In genomic region chr13:110127613-110128258, GRCm38 (mm10) we compare ENCODE assay signal across 17 mouse cellular contexts.
A peak's percentile ranks its signal among the peaks of the same experiment; 100 is the strongest.
DNase-seq lines count a peak whose midpoint lies in the region; ATAC-seq lines count a peak whose summit lies in the region.
"Had no signal": no experiment of that assay in that cellular context is flagged by ENCODE, and none has a peak within 500 bp of the region (broad histone marks: within the 10 kb centered on the region; RNA-seq: fewer than 3 reads in every experiment).

No protein-coding gene starts in this region.

- no peaks in the 10 kb centered on the region for H3K27me3 ChIP-seq in forebrain, embryonic 12.5 days
- no peaks in the 10 kb centered on the region for H3K27me3 ChIP-seq in forebrain, embryonic 11.5 days (ENCODE audit: control insufficient read depth, insufficient read depth, low read length)
- H3K27me3 ChIP-seq in midbrain, embryonic 13.5 days: no peaks in the 10 kb centered on the region
- no peaks in the 10 kb centered on the region for H3K27me3 ChIP-seq in midbrain, embryonic 11.5 days (ENCODE audit: control insufficient read depth, insufficient read depth, low read length)
- H3K27me3 ChIP-seq in neural tube, embryonic 13.5 days: no peaks in the 10 kb centered on the region
- H3K27me3 ChIP-seq: embryonic facial prominence, embryonic 13.5 days; liver, embryonic 15.5 days had no signal

- H3K4me1 ChIP-seq in forebrain, embryonic 12.5 days: no peaks in the 10 kb centered on the region
- no peaks in the 10 kb centered on the region for H3K4me1 ChIP-seq in forebrain, embryonic 11.5 days (replicated peaks; ENCODE audit: control insufficient read depth, insufficient read depth, low read length)
- peaks cover 19% of the 10 kb centered on the region for H3K4me1 ChIP-seq in midbrain, embryonic 13.5 days (replicated peaks)
- no peaks in the 10 kb centered on the region for H3K4me1 ChIP-seq in midbrain, embryonic 11.5 days (ENCODE audit: control insufficient read depth, insufficient read depth, low read length)
- peaks cover 19% of the 10 kb centered on the region for H3K4me1 ChIP-seq in neural tube, embryonic 13.5 days (replicated peaks)
- H3K4me1 ChIP-seq: liver, embryonic 15.5 days had no signal

- H3K4me3 ChIP-seq in forebrain, embryonic 12.5 days (replicated peaks): no peak overlapping the region
- H3K4me3 ChIP-seq in forebrain, embryonic 11.5 days (ENCODE audit: low read depth, low read length): no peak overlapping the region
- no peak overlapping the region for H3K4me3 ChIP-seq in midbrain, embryonic 13.5 days (replicated peaks)
- no peak overlapping the region for H3K4me3 ChIP-seq in midbrain, embryonic 11.5 days (ENCODE audit: low read depth, low read length)
- H3K4me3 ChIP-seq in neural tube, embryonic 13.5 days: no peak overlapping the region
- H3K4me3 ChIP-seq: embryonic facial prominence, embryonic 13.5 days; liver, embryonic 15.5 days had no signal

- WGBS in forebrain, embryonic 12.5 days: 71% methylated on average over 12 of the region's 12 CpGs
- 73% methylated on average over 12 of the region's 12 CpGs for WGBS in forebrain, embryonic 11.5 days
- WGBS in midbrain, embryonic 13.5 days: 58% methylated on average over 12 of the region's 12 CpGs
- WGBS in midbrain, embryonic 11.5 days: 79% methylated on average over 12 of the region's 12 CpGs
- WGBS in neural tube, embryonic 13.5 days: 49% methylated on average over 12 of the region's 12 CpGs

- peak overlapping the region; percentile 50; the same call in 1 of the 2 replicates for H3K27ac ChIP-seq in forebrain, embryonic 12.5 days
- H3K27ac ChIP-seq in forebrain, embryonic 11.5 days (ENCODE audit: low read depth, low read length): no peak overlapping the region
- H3K27ac ChIP-seq in midbrain, embryonic 13.5 days: peak overlapping the region; percentile 72
- no peak overlapping the region for H3K27ac ChIP-seq in midbrain, embryonic 11.5 days (ENCODE audit: low read depth, low read length)
- H3K27ac ChIP-seq in neural tube, embryonic 13.5 days (replicated peaks): peak overlapping the region; percentile 84
- H3K27ac ChIP-seq: embryonic facial prominence, embryonic 13.5 days; liver, embryonic 15.5 days had no signal

- H3K4me2 ChIP-seq in forebrain, embryonic 12.5 days: no peak overlapping the region
- H3K4me2 ChIP-seq in forebrain, embryonic 11.5 days (ENCODE audit: low read depth, low read length, severe bottlenecking): no peak overlapping the region
- 0 out of 2 replicates have a peak overlapping the region, but pooled peaks have one; percentile 5 for H3K4me2 ChIP-seq in midbrain, embryonic 13.5 days (replicated peaks)
- no peak overlapping the region for H3K4me2 ChIP-seq in midbrain, embryonic 11.5 days
- H3K4me2 ChIP-seq in neural tube, embryonic 13.5 days: 0 out of 2 replicates have a peak overlapping the region, but pooled peaks have one; percentile 13
- H3K4me2 ChIP-seq: embryonic facial prominence, embryonic 13.5 days; liver, embryonic 15.5 days had no signal

- no peak overlapping the region for H3K9ac ChIP-seq in forebrain, embryonic 12.5 days
- H3K9ac ChIP-seq in forebrain, embryonic 11.5 days (ENCODE audit: low read length): no peak overlapping the region
- H3K9ac ChIP-seq in midbrain, embryonic 13.5 days (replicated peaks): peak overlapping the region; percentile 33
- no peak overlapping the region for H3K9ac ChIP-seq in midbrain, embryonic 11.5 days (ENCODE audit: low read length)
- peak overlapping the region; percentile 53 for H3K9ac ChIP-seq in neural tube, embryonic 13.5 days
- H3K9ac ChIP-seq: embryonic facial prominence, embryonic 13.5 days; liver, embryonic 15.5 days had no signal

- H3K9me3 ChIP-seq in forebrain, embryonic 12.5 days: no peaks in the 10 kb centered on the region
- H3K9me3 ChIP-seq in forebrain, embryonic 11.5 days (ENCODE audit: control insufficient read depth, low read length): no peaks in the 10 kb centered on the region
- H3K9me3 ChIP-seq in midbrain, embryonic 13.5 days: no peaks in the 10 kb centered on the region
- H3K9me3 ChIP-seq in midbrain, embryonic 11.5 days (ENCODE audit: control insufficient read depth, low read length): no peaks in the 10 kb centered on the region
- H3K9me3 ChIP-seq in neural tube, embryonic 13.5 days: no peaks in the 10 kb centered on the region
- H3K9me3 ChIP-seq: embryonic facial prominence, embryonic 13.5 days; G1E; liver, embryonic 15.5 days had no signal

- ATAC-seq in forebrain, embryonic 12.5 days (ENCODE audit: low FRiP score): no peak
- ATAC-seq in forebrain, embryonic 11.5 days (replicated peaks; ENCODE audit: low FRiP score): no peak
- ATAC-seq in midbrain, embryonic 13.5 days: peak; percentile 62; the same call in 1 of the 2 replicates
- ATAC-seq in midbrain, embryonic 11.5 days (ENCODE audit: low FRiP score): no peak
- peak; percentile 89 for ATAC-seq in neural tube, embryonic 13.5 days (ENCODE audit: low read depth)
- ATAC-seq: activated CD4-positive, CD25-positive, alpha-beta regulatory T cell, adult 4 months had no signal

- DNase-seq in forebrain, embryonic 11.5 days (ENCODE audit: low spot score): no peak
- DNase-seq in midbrain, embryonic 11.5 days (ENCODE audit: low spot score, missing footprints): no peak
- peak; percentile 7 for DNase-seq in forelimb bud, embryonic 11.5 days (ENCODE audit: low read depth, low spot score)
- no peak for DNase-seq in gastrocnemius, postnatal 10 days
- DNase-seq in kidney, adult 9 months: no peak
- DNase-seq: heart, postnatal 36 days; kidney, adult 18-20 months; lung, postnatal 4 days; right cerebral cortex, postnatal 25 days; thymus, postnatal 36 days had no signal

- no peaks in the 10 kb centered on the region for H3K36me3 ChIP-seq in forebrain, embryonic 12.5 days (replicated peaks)
- H3K36me3 ChIP-seq in forebrain, embryonic 11.5 days (ENCODE audit: control insufficient read depth, insufficient read depth, low read length): no peaks in the 10 kb centered on the region
- H3K36me3 ChIP-seq in midbrain, embryonic 13.5 days: no peaks in the 10 kb centered on the region
- H3K36me3 ChIP-seq in midbrain, embryonic 11.5 days (ENCODE audit: control insufficient read depth, insufficient read depth, low read length): no peaks in the 10 kb centered on the region
- H3K36me3 ChIP-seq in neural tube, embryonic 13.5 days: no peaks in the 10 kb centered on the region
- H3K36me3 ChIP-seq: embryonic facial prominence, embryonic 13.5 days; G1E; liver, embryonic 15.5 days had no signal

Comparison
In these comparisons a context has a peak if more than half of its experiments do, and no peak if none do; other contexts are left out.
1. ATAC-seq: peak in midbrain, embryonic 13.5 days (single experiment) and neural tube, embryonic 13.5 days (single experiment); none in forebrain, embryonic 12.5 days (single experiment), forebrain, embryonic 11.5 days (single experiment) and midbrain, embryonic 11.5 days (single experiment).
2. H3K27ac ChIP-seq: peak in forebrain, embryonic 12.5 days (single experiment), midbrain, embryonic 13.5 days (single experiment) and neural tube, embryonic 13.5 days (single experiment); none in forebrain, embryonic 11.5 days (single experiment) and midbrain, embryonic 11.5 days (single experiment).
3. H3K4me2 ChIP-seq: peak in midbrain, embryonic 13.5 days (single experiment) and neural tube, embryonic 13.5 days (single experiment); none in forebrain, embryonic 12.5 days (single experiment), forebrain, embryonic 11.5 days (single experiment) and midbrain, embryonic 11.5 days (single experiment).
4. H3K9ac ChIP-seq: peak in midbrain, embryonic 13.5 days (single experiment) and neural tube, embryonic 13.5 days (single experiment); none in forebrain, embryonic 12.5 days (single experiment), forebrain, embryonic 11.5 days (single experiment) and midbrain, embryonic 11.5 days (single experiment).